Mouse (Mus musculus) MEL (cell line): ENCODE measurements around the gene Iqck. TPM values are rescaled to one million over a fixed set of nuclear protein-coding genes. Genes with fewer than 3 reads are reported as not detected.

Source experiments
- DNase-seq: peaks from one replicate; pipeline ENCODE4 v3.0.0; 2011; ENCODE audit warnings: low read depth, low spot score
- H3K27ac ChIP-seq: 2 replicates; pipeline ENCODE4 v1.5.1; 2012; ENCODE audit warnings: low read depth, mild to moderate bottlenecking, control low read depth, low read length, moderate library complexity; ENCODE audit not compliant: control insufficient read depth
- H3K27me3 ChIP-seq, 2 experiments: fragments of 150-350 bp in 1 of 2; sonication (generic) in 1 of 2; 2 replicates each; pipeline ENCODE4 v1.6.1; 2012; ENCODE audit warnings: low read length in 2 of 2, mild to moderate bottlenecking in 2 of 2, improper control_type of control experiment in 1 of 2, moderate library complexity in 1 of 2; ENCODE audit not compliant: insufficient read depth in 2 of 2, control insufficient read depth in 1 of 2
- H3K36me3 ChIP-seq, 2 experiments: 2 replicates each; pipeline ENCODE4 v1.6.1; 2012 to 2014; ENCODE audit warnings: low read length in 2 of 2, improper control_type of control experiment in 1 of 2, inconsistent platforms in 1 of 2, mild to moderate bottlenecking in 1 of 2; ENCODE audit not compliant: insufficient read depth in 2 of 2, control insufficient read depth in 1 of 2
- H3K4me1 ChIP-seq, 2 experiments: fragments of 150-350 bp in 1 of 2; sonication (generic) in 1 of 2; 2 replicates each; pipeline ENCODE4 v1.6.1; 2012; ENCODE audit warnings: low read length in 2 of 2, improper control_type of control experiment in 1 of 2, mild to moderate bottlenecking in 1 of 2; ENCODE audit not compliant: insufficient read depth in 2 of 2, control insufficient read depth in 1 of 2
- H3K4me3 ChIP-seq, 2 experiments: fragments of 150-350 bp in 1 of 2; sonication (generic) in 1 of 2; 2 replicates each; pipeline ENCODE4 v1.5.1; 2012; ENCODE audit warnings: low read depth in 2 of 2, low read length in 2 of 2, mild to moderate bottlenecking in 2 of 2, moderate library complexity in 2 of 2, control low read depth in 1 of 2, improper control_type of control experiment in 1 of 2; ENCODE audit not compliant: control insufficient read depth in 1 of 2, insufficient read depth in 1 of 2
- H3K79me2 ChIP-seq: 2 replicates; pipeline ENCODE4 v1.6.1; 2012; ENCODE audit warnings: mild to moderate bottlenecking, low read length, moderate library complexity; ENCODE audit not compliant: control insufficient read depth, poor library complexity, insufficient read depth
- H3K9ac ChIP-seq: 2 replicates; pipeline ENCODE4 v1.6.1; 2012; ENCODE audit warnings: low read depth, mild to moderate bottlenecking, control low read depth, low read length, moderate library complexity; ENCODE audit not compliant: control insufficient read depth, poor library complexity, severe bottlenecking
- H3K9me3 ChIP-seq: fragments of 150-350 bp; sonication (generic); replicated peaks from 2 replicates; pipeline ENCODE4 v1.6.1; 2012; ENCODE audit warnings: mild to moderate bottlenecking, low read length, improper control_type of control experiment, moderate library complexity; ENCODE audit not compliant: insufficient read depth
- BHLHE40 ChIP-seq: IDR thresholded peaks from 2 replicates; pipeline ENCODE4 v1.6.1; 2012; ENCODE audit warnings: low read depth, mild to moderate bottlenecking, inconsistent platforms, low read length, improper control_type of control experiment, borderline replicate concordance
- CHD1 ChIP-seq: IDR thresholded peaks from 2 replicates; pipeline ENCODE4 v1.6.1; 2012; ENCODE audit warnings: low read depth, mild to moderate bottlenecking, inconsistent platforms, low read length, improper control_type of control experiment
- CHD2 ChIP-seq: IDR thresholded peaks from 2 replicates; pipeline ENCODE4 v1.6.1; 2011; ENCODE audit warnings: low read length, improper control_type of control experiment
- E2F4 ChIP-seq: IDR thresholded peaks from 2 replicates; pipeline ENCODE4 v1.6.1; 2011; ENCODE audit warnings: low read depth, low read length, improper control_type of control experiment, borderline replicate concordance
- ELF1 ChIP-seq: IDR thresholded peaks from 2 replicates; pipeline ENCODE4 v1.6.1; 2014; ENCODE audit warnings: low read depth, mild to moderate bottlenecking, inconsistent platforms, low read length, improper control_type of control experiment, moderate library complexity
- EP300 ChIP-seq, 2 experiments: IDR thresholded peaks; 2 replicates each; pipeline ENCODE4 v1.6.1; 2011; ENCODE audit warnings: improper control_type of control experiment in 2 of 2, low read length in 2 of 2, low read depth in 1 of 2, mild to moderate bottlenecking in 1 of 2
- ETS1 ChIP-seq: IDR thresholded peaks from 2 replicates; pipeline ENCODE4 v1.6.1; 2012; ENCODE audit warnings: low read depth, mild to moderate bottlenecking, inconsistent platforms, low read length, improper control_type of control experiment, moderate library complexity
- GATA1 ChIP-seq: IDR thresholded peaks from 2 replicates; pipeline ENCODE4 v1.6.1; 2011; ENCODE audit warnings: low read depth, low read length, improper control_type of control experiment
- JUND ChIP-seq: IDR thresholded peaks from 2 replicates; pipeline ENCODE4 v1.6.1; 2011; ENCODE audit warnings: low read depth, mild to moderate bottlenecking, improper control_type of control experiment, low read length
- MAX ChIP-seq: IDR thresholded peaks from 2 replicates; pipeline ENCODE4 v1.6.1; 2011; ENCODE audit warnings: low read length, improper control_type of control experiment
- MAZ ChIP-seq: IDR thresholded peaks from 2 replicates; pipeline ENCODE4 v1.6.1; 2012; ENCODE audit warnings: low read depth, mild to moderate bottlenecking, inconsistent platforms, low read length, improper control_type of control experiment
- MXI1 ChIP-seq: IDR thresholded peaks from 2 replicates; pipeline ENCODE4 v1.6.1; 2011; ENCODE audit warnings: mild to moderate bottlenecking, low read depth, low read length, improper control_type of control experiment
- MYC ChIP-seq: IDR thresholded peaks from 2 replicates; pipeline ENCODE4 v1.6.1; 2011; ENCODE audit warnings: low read depth, mild to moderate bottlenecking, low read length, improper control_type of control experiment, moderate library complexity
- NELFE ChIP-seq: IDR thresholded peaks from 2 replicates; pipeline ENCODE4 v1.6.1; 2011; ENCODE audit warnings: low read depth, low read length, improper control_type of control experiment
- POLR2A ChIP-seq, 2 experiments: IDR thresholded peaks; 2 replicates each; pipeline ENCODE4 v1.6.1; 2011 to 2012; ENCODE audit warnings: low read length in 2 of 2, mild to moderate bottlenecking in 2 of 2, control low read depth in 1 of 2, improper control_type of control experiment in 1 of 2, low read depth in 1 of 2, moderate library complexity in 1 of 2; ENCODE audit not compliant: control insufficient read depth in 1 of 2, insufficient read depth in 1 of 2, poor library complexity in 1 of 2
- RAD21 ChIP-seq: IDR thresholded peaks from 2 replicates; pipeline ENCODE4 v1.6.1; 2011; ENCODE audit warnings: mild to moderate bottlenecking, low read depth, low read length, improper control_type of control experiment
- TAL1 ChIP-seq: IDR thresholded peaks from 2 replicates; pipeline ENCODE4 v1.6.1; 2012; ENCODE audit warnings: mild to moderate bottlenecking, inconsistent platforms, low read length, moderate library complexity, mixed read lengths
- TBP ChIP-seq: IDR thresholded peaks from 2 replicates; pipeline ENCODE4 v1.8.0; 2011; ENCODE audit warnings: low read depth, low read length, improper control_type of control experiment
- TCF12 ChIP-seq: IDR thresholded peaks from 2 replicates; pipeline ENCODE4 v1.6.1; 2014; ENCODE audit warnings: low read depth, mild to moderate bottlenecking, inconsistent platforms, low read length, improper control_type of control experiment, moderate library complexity
- USF1 ChIP-seq: IDR thresholded peaks from 2 replicates; pipeline ENCODE4 v1.6.1; 2014; ENCODE audit warnings: low read depth, mild to moderate bottlenecking, inconsistent platforms, low read length, improper control_type of control experiment, moderate library complexity
- ZKSCAN1 ChIP-seq: IDR thresholded peaks from 2 replicates; pipeline ENCODE4 v1.6.1; 2012; ENCODE audit warnings: low read depth, mild to moderate bottlenecking, inconsistent platforms, low read length, improper control_type of control experiment, moderate library complexity
- ZMIZ1 ChIP-seq: IDR thresholded peaks from 2 replicates; pipeline ENCODE4 v1.6.1; 2012; ENCODE audit warnings: low read depth, mild to moderate bottlenecking, inconsistent platforms, low read length, improper control_type of control experiment, moderate library complexity
- ZNF384 ChIP-seq: IDR thresholded peaks from 2 replicates; pipeline ENCODE4 v1.6.1; 2012; ENCODE audit warnings: low read depth, mild to moderate bottlenecking, inconsistent platforms, low read length, improper control_type of control experiment
- polyA plus RNA-seq, 2 experiments: library from polyadenylated mRNA; stranded (reverse) in 1 of 2; unstranded in 1 of 2; fragments of >175 nt in 1 of 2; fragments of >200 nt in 1 of 2; gene quantifications; 2 replicates each; pipeline versions ENCODE4 v1.2.1 to v1.2.4; 2012; ENCODE audit warnings: low replicate concordance in 2 of 2, low read depth in 1 of 2; ENCODE audit not compliant: insufficient read length in 2 of 2, insufficient read depth in 1 of 2, missing spikeins in 1 of 2
- total RNA-seq: library from RNA; depleted of rRNA; stranded (reverse); fragments of 300-350 nt; gene quantifications from 2 replicates; pipeline ENCODE4 v1.2.3, GENCODE M21; 2012

The Iqck gene
- total and polyA plus RNA-seq, 3 experiments = 0.39 to 0.40 TPM; not detected in 1

- Histone ChIP-seq H3K36me3 (no peaks in the 10 kb centered on the region), H3K4me3 (no peak overlapping the region), H3K79me2 (no peaks in the 10 kb centered on the region), H3K4me1 (no peaks in the 10 kb centered on the region), H3K27ac (no peak overlapping the region), H3K9ac (no peak overlapping the region), H3K27me3 (peaks cover 0 to 1% of the 10 kb centered on the region in 2 experiments; a peak in 2 of 4 replicates), H3K9me3 (no peaks in the 10 kb centered on the region)
- TF ChIP-seq GATA1 (no peak), MAZ (no peak), TCF12 (no peak), CHD2 (no peak), JUND (no peak), ZKSCAN1 (no peak), ETS1 (no peak), RAD21 (no peak), NELFE (no peak), POLR2A (IDR thresholded peaks at IDR 0.05; ENCODE audit: control insufficient read depth in 1 of 2, insufficient read depth in 1 of 2, low read depth in 1 of 2, low read length in 2 of 2, poor library complexity in 1 of 2) (no peak), CHD1 (no peak), USF1 (no peak), TBP (no peak)
- DNase-seq = no peak
Measured at GRCm38 (mm10) chr7:118912049-118912490, 56.5 kb downstream of the Iqck start.

GRCm38 (mm10) chr7:118914561-118915165 lies 59.1 kb downstream of the Iqck start:
- H3K27me3 ChIP-seq = no peaks in the 10 kb centered on the region; a peak in 2 of 4 replicates
- no peak overlapping the region for H3K27ac ChIP-seq
- no peak for DNase-seq
- H3K79me2 ChIP-seq = no peaks in the 10 kb centered on the region
- no peaks in the 10 kb centered on the region for H3K9me3 ChIP-seq
- TF ChIP-seq JUND = no peak
- no peak for TF ChIP-seq MXI1
- no peak for TF ChIP-seq TAL1
- no peak for TF ChIP-seq BHLHE40
- no peak for TF ChIP-seq MAX
- no peak for TF ChIP-seq ZMIZ1
- TF ChIP-seq CHD2 = no peak
- no peak for TF ChIP-seq ELF1
- no peak for TF ChIP-seq MYC
- no peak for TF ChIP-seq EP300 (IDR thresholded peaks at IDR 0.05; ENCODE audit: low read depth in 1 of 2, low read length in 2 of 2)
- no peak for TF ChIP-seq ZNF384
- no peak for TF ChIP-seq E2F4
- no peak for TF ChIP-seq ETS1
- H3K36me3 ChIP-seq = no peaks in the 10 kb centered on the region
- H3K4me1 ChIP-seq = no peaks in the 10 kb centered on the region
- no peak overlapping the region for H3K4me3 ChIP-seq
- no peak overlapping the region for H3K9ac ChIP-seq
